Mouse (Mus musculus) myocyte (in vitro differentiated cells): ENCODE data around the gene Nrp1.
A peak's percentile ranks its signal among the peaks of the same experiment; 100 is the strongest.

Experiments used
- CEBPB ChIP-seq: IDR thresholded peaks from 2 replicates; pipeline ENCODE4 v1.6.1; 2011; ENCODE audit warnings: mild to moderate bottlenecking, moderate library complexity; ENCODE audit not compliant: poor library complexity, insufficient read depth, severe bottlenecking
- E2F4 ChIP-seq: IDR thresholded peaks from one replicate; pipeline ENCODE4 v1.6.1; 2011; ENCODE audit warnings: mild to moderate bottlenecking, control low read depth, moderate library complexity; ENCODE audit not compliant: insufficient read depth
- MYOD1 ChIP-seq, 3 experiments: IDR thresholded peaks; one replicate each; pipeline ENCODE4 v1.6.1; 2011; ENCODE audit warnings: control low read depth in 2 of 3, low read depth in 2 of 3, mild to moderate bottlenecking in 2 of 3, moderate library complexity in 1 of 3; ENCODE audit not compliant: insufficient read length in 2 of 3, control insufficient read depth in 1 of 3
- POLR2A ChIP-seq: IDR thresholded peaks from one replicate; pipeline ENCODE4 v1.6.1; 2011; ENCODE audit warnings: low read depth, mild to moderate bottlenecking, control low read depth, moderate library complexity; ENCODE audit not compliant: insufficient read length
- POLR2AphosphoS2 ChIP-seq: IDR thresholded peaks from one replicate; pipeline ENCODE4 v1.6.1; 2011; ENCODE audit warnings: low read depth, control low read depth; ENCODE audit not compliant: insufficient read length
- SRF ChIP-seq: IDR thresholded peaks from one replicate; pipeline ENCODE4 v1.6.1; 2011; ENCODE audit warnings: low read depth; ENCODE audit not compliant: control insufficient read depth, insufficient read length
- TCF12 ChIP-seq: IDR thresholded peaks from one replicate; pipeline ENCODE4 v1.6.1; 2011; ENCODE audit warnings: mild to moderate bottlenecking, control low read depth; ENCODE audit not compliant: poor library complexity, insufficient read depth, severe bottlenecking
- USF1 ChIP-seq: IDR thresholded peaks from one replicate; pipeline ENCODE4 v1.6.1; 2011; ENCODE audit warnings: low read depth, mild to moderate bottlenecking, control low read depth, moderate library complexity

- TF ChIP-seq POLR2A (no peak), USF1 (no peak), SRF (no peak), MYOD1 (IDR thresholded peaks at IDR 0.05; ENCODE audit: control insufficient read depth in 1 of 3, insufficient read length in 2 of 3, low read depth in 2 of 3) (peak; percentile 84 to 97 (median 96)), TCF12 (peak; percentile 92), CEBPB (no peak), E2F4 (no peak), POLR2AphosphoS2 (no peak)
These were observed 41.9 kb downstream of the Nrp1 start for GRCm38 (mm10) chr8:128400286-128400685.
